Mouse (Mus musculus) kidney, postnatal 36 days (tissue): Measurements from ENCODE around the gene Sirt7.

ENCODE experiments used
- DNase-seq, 2 experiments: peaks; one replicate each; pipeline ENCODE4 v3.0.0; 2021 to 2022; ENCODE audit warnings: mixed read lengths in 2 of 2

The Sirt7 gene

GRCm38 (mm10) chr11:120581490-120582267, 43.4 kb downstream of the Sirt7 start, which contains the start of gene Arhgdia:
Gene Arhgdia (minus strand): TSS chr11:120581624.
- DNase-seq, result peak; percentile 86 to 93

- DNase-seq, result peak; percentile 28 to 65
Measured at GRCm38 (mm10) chr11:120580871-120581331, 44.1 kb downstream of the Sirt7 start.

- DNase-seq, result peak; percentile 49 to 60
Measured at GRCm38 (mm10) chr11:120580190-120580589, 44.9 kb downstream of the Sirt7 start.

- peak; percentile 72 to 86 for DNase-seq
Measured at GRCm38 (mm10) chr11:120579316-120580107, 45.5 kb downstream of the Sirt7 start.

- DNase-seq, result peak; percentile 21 to 55
Measured at GRCm38 (mm10) chr11:120578694-120579243, 46.3 kb downstream of the Sirt7 start.

- DNase-seq, result peak; percentile 68 to 77
Measured at GRCm38 (mm10) chr11:120578024-120578693, 46.9 kb downstream of the Sirt7 start.

GRCm38 (mm10) chr11:120577211-120578023, 47.6 kb downstream of the Sirt7 start:
- peak; percentile 62 to 85 for DNase-seq

- peak; percentile 79 to 91 for DNase-seq
Measured at GRCm38 (mm10) chr11:120576365-120576981, 48.6 kb downstream of the Sirt7 start.

GRCm38 (mm10) chr11:120575940-120576339, 49.1 kb downstream of the Sirt7 start:
- DNase-seq, result no peak

- no peak for DNase-seq
Measured at GRCm38 (mm10) chr11:120575046-120575445, 50.0 kb downstream of the Sirt7 start.

- DNase-seq, result no peak
Measured at GRCm38 (mm10) chr11:120574278-120574600, 50.8 kb downstream of the Sirt7 start.

GRCm38 (mm10) chr11:120573585-120574277, 51.3 kb downstream of the Sirt7 start:
- DNase-seq, result peak in 1 of 2 experiments; percentile 22

GRCm38 (mm10) chr11:120572752-120573584, 52.1 kb downstream of the Sirt7 start, which contains the start of gene P4hb:
Gene P4hb (minus strand): TSS chr11:120573253.
- peak; percentile 100 for DNase-seq

GRCm38 (mm10) chr11:120572417-120572751, 52.7 kb downstream of the Sirt7 start:
- no peak for DNase-seq

- no peak for DNase-seq
Measured at GRCm38 (mm10) chr11:120571754-120572416, 53.2 kb downstream of the Sirt7 start.

GRCm38 (mm10) chr11:120571122-120571521, 53.9 kb downstream of the Sirt7 start:
- no peak for DNase-seq
